Mouse (Mus musculus): ENCODE data around the gene Cacng2.

The Cacng2 gene

GRCm38 (mm10) chr15:77952921-77953320, 166.9 kb downstream of the Cacng2 start:
- DNase-seq (ENCODE audit: low read depth, low spot score) = no peak

GRCm38 (mm10) chr15:77949061-77949460, 170.8 kb downstream of the Cacng2 start:
- no peak for DNase-seq (ENCODE audit: low read depth, low spot score)

- peak; percentile 91 for DNase-seq (ENCODE audit: low read depth, low spot score)
These were observed 174.1 kb downstream of the Cacng2 start for GRCm38 (mm10) chr15:77945711-77946110.

Measured in 3T3-L1 (cell line).